ENCODE assay signal across 8 mouse cellular contexts in the genomic region with DNA sequence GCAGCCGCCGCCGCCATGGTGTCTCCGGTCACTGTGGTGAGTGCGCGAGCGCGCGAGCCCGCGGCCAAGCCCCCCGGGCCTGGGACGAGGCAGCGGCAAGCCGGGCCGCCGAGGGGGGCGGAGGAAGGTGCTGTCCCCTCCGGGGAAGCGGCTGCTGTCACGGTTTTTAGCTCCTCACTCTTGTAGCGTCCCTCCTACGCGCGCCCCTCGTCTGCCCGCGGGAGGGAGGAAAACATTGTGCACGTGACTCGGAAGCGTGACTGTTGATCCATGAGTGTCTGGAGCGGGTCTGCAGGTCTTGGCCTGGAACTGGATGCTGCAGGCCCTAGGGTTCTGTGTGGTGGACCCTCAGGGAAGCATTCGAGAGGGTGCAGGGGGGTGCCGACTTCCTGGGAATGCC. TPM values are rescaled to one million over a fixed set of nuclear protein-coding genes. Genes with fewer than 3 reads are reported as not detected.
A peak's percentile ranks its signal among the peaks of the same experiment; 100 is the strongest.
DNase-seq lines count a peak whose midpoint lies in the region; ATAC-seq lines count a peak whose summit lies in the region.

No protein-coding gene starts in this region.

- ATAC-seq in inflammation-experienced regulatory T-cells, adult 6 months = peak; percentile 72
- peak; percentile 63; the same call in 1 of the 2 replicates for ATAC-seq in limb, embryonic 11.5 days (ENCODE audit: insufficient number of reproducible peaks, low FRiP score, low TSS enrichment, low read depth)
- ATAC-seq in midbrain, embryonic 12.5 days (ENCODE audit: low FRiP score, low read depth) = peak; percentile 74

- peak overlapping the region; percentile 87 for H3K9ac ChIP-seq in limb, embryonic 11.5 days (ENCODE audit: low read length)
- H3K9ac ChIP-seq in midbrain, embryonic 12.5 days (replicated peaks) = peak overlapping the region; percentile 80

- H3K4me1 ChIP-seq in limb, embryonic 11.5 days (ENCODE audit: control insufficient read depth, insufficient read depth, low read length) = peaks cover 7% of the 10 kb centered on the region
- H3K4me1 ChIP-seq in midbrain, embryonic 12.5 days = peaks cover 18% of the 10 kb centered on the region

- peak overlapping the region; percentile 86 for H3K4me3 ChIP-seq in limb, embryonic 11.5 days (ENCODE audit: low read depth, low read length)
- peak overlapping the region; percentile 73 for H3K4me3 ChIP-seq in midbrain, embryonic 12.5 days

- peak overlapping the region; percentile 77 for H3K27ac ChIP-seq in limb, embryonic 11.5 days (replicated peaks; ENCODE audit: low read depth, low read length)
- H3K27ac ChIP-seq in midbrain, embryonic 12.5 days (replicated peaks) = peak overlapping the region; percentile 90

- no peaks in the 10 kb centered on the region; the same call in 1 of the 2 replicates for H3K36me3 ChIP-seq in limb, embryonic 11.5 days (ENCODE audit: control insufficient read depth, insufficient read depth, low read length)
- H3K36me3 ChIP-seq in midbrain, embryonic 12.5 days = peaks cover 7% of the 10 kb centered on the region; the same call in 1 of the 2 replicates

- H3K27me3 ChIP-seq in limb, embryonic 11.5 days (ENCODE audit: control insufficient read depth, insufficient read depth, low read length) = no peaks in the 10 kb centered on the region
- H3K27me3 ChIP-seq in midbrain, embryonic 12.5 days = peaks cover 12% of the 10 kb centered on the region; the same call in 1 of the 2 replicates

- peak overlapping the region; percentile 82 for H3K4me2 ChIP-seq in limb, embryonic 11.5 days (ENCODE audit: low read depth, severe bottlenecking)
- peak overlapping the region; percentile 74 for H3K4me2 ChIP-seq in midbrain, embryonic 12.5 days (replicated peaks)

- DNase-seq in kidney, adult 11 months = peak; percentile 69
- no peak for DNase-seq in kidney, adult 18-20 months
- DNase-seq in adrenal gland, postnatal 14 days = peak; percentile 76
- DNase-seq in frontal cortex, adult 2 months (ENCODE audit: extremely low spot score in 1 of 2, low spot score in 1 of 2) = peak; percentile 57 to 75
- peak; percentile 63 for DNase-seq in limb, embryonic 11.5 days (ENCODE audit: low spot score)
- DNase-seq in thymus, postnatal 25 days = no peak

- H3K9me3 ChIP-seq in limb, embryonic 11.5 days (ENCODE audit: control insufficient read depth, low read length) = no peaks in the 10 kb centered on the region
- no peaks in the 10 kb centered on the region for H3K9me3 ChIP-seq in midbrain, embryonic 12.5 days

- under 1% methylated on average over 34 of the region's 34 CpGs for WGBS in limb, embryonic 11.5 days
- under 1% methylated on average over 33 of the region's 34 CpGs for WGBS in midbrain, embryonic 12.5 days

RNA-seq across cellular contexts. Expression of a gene that starts 0.4 kb away (rescaled TPM):
- 21.8 and 29.2 TPM in 2 replicates for total RNA-seq in adrenal gland, postnatal 14 days (2021)
- 22.4 and 24.0 TPM in 2 replicates for polyA plus RNA-seq in frontal cortex, adult 2 months (2012; rRNA removed)
- polyA plus RNA-seq in inflammation-experienced regulatory T-cells, adult 6 months (2017; shearing (Covaris generic)) = 1 to 10 TPM; 1.5 to 6.6 (median 3.8) TPM
- 8.2 and 9.8 TPM in 2 replicates for polyA plus RNA-seq in limb, embryonic 11.5 days (2014; fragmentation: Nextera tagmentation; extraction: Ambion mirVana)
- polyA plus RNA-seq in midbrain, embryonic 12.5 days (2016; fragmentation: Nextera tagmentation; extraction: Ambion mirVana) = 16.6 and 17.4 TPM in 2 replicates

RNA-seq across cellular contexts. Expression of a gene that starts 42.6 kb away (rescaled TPM):
- total RNA-seq in adrenal gland, postnatal 14 days (2021) = 17.5 and 20.0 TPM in 2 replicates
- polyA plus RNA-seq in frontal cortex, adult 2 months (2012; rRNA removed) = 8.9 and 9.7 TPM in 2 replicates
- polyA plus RNA-seq in inflammation-experienced regulatory T-cells, adult 6 months (2017; shearing (Covaris generic)) = 10 to 100 TPM; 28.3 to 49.5 (median 29.4) TPM
- polyA plus RNA-seq in limb, embryonic 11.5 days (2014; fragmentation: Nextera tagmentation; extraction: Ambion mirVana) = 12.2 and 14.0 TPM in 2 replicates
- polyA plus RNA-seq in midbrain, embryonic 12.5 days (2016; fragmentation: Nextera tagmentation; extraction: Ambion mirVana) = 13.1 and 14.0 TPM in 2 replicates

Comparison
In these comparisons a context has a peak if more than half of its experiments do, and no peak if none do; other contexts are left out.
1. DNase-seq: peak in kidney, adult 11 months (single experiment), adrenal gland, postnatal 14 days (single experiment), frontal cortex, adult 2 months (2 of 2) and limb, embryonic 11.5 days (single experiment); none in kidney, adult 18-20 months (single experiment) and thymus, postnatal 25 days (single experiment).
2. Peak in every context shown above with its lines, with median percentiles within 50 percentile points of each other: ATAC-seq.